In the genomic region with DNA sequence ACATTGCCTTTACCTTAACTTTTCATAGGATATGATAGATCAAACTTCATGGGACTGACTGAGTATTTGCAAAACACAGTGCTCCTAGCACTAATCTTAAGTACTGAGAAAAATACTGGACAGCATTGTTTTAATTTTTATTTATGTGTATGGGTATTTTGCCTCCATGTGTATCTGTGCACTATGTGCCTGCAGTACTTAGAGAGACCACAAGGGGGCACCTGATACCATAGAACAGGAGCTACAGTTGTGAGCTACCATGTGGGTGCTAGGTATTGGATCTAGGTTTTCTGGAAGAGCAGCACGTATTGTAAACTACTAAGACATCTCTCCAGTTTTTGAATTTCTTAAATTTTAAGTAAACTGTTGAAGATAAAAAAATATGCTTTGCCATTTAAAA, we compare ENCODE assay signal across 9 mouse cellular contexts.
A peak's percentile ranks its signal among the peaks of the same experiment; 100 is the strongest.
DNase-seq lines count a peak whose midpoint lies in the region; ATAC-seq and TF ChIP-seq lines count a peak whose summit lies in the region.
"Had no signal": no experiment of that assay in that cellular context is flagged by ENCODE, and none has a peak within 500 bp of the region (broad histone marks: within the 10 kb centered on the region; RNA-seq: fewer than 3 reads in every experiment).

No protein-coding gene starts in this region.

- H3K36me3 ChIP-seq in liver, postnatal 0 days (replicated peaks; ENCODE audit: insufficient read depth, low read length), result no peaks in the 10 kb centered on the region

- peak; percentile 10 to 28 for DNase-seq in cerebellum, postnatal 25 days
- DNase-seq in cerebellum, adult 11-12 months, result no peak
- peak; percentile 3 for DNase-seq in left cerebral cortex, postnatal 4 days
- no peak for DNase-seq in left cerebral cortex, adult 18-20 months (ENCODE audit: low spot score in 2 of 2)
- peak; percentile 2 to 16 for DNase-seq in adrenal gland, postnatal 36 days
- peak; percentile 19 for DNase-seq in liver, postnatal 0 days
- DNase-seq in thymus, postnatal 25 days, result peak; percentile 5
- no peak for DNase-seq in gastrocnemius, adult 8-10 months (ENCODE audit: low spot score in 2 of 2)

- H3K27me3 ChIP-seq in liver, postnatal 0 days (ENCODE audit: insufficient read depth, low read length), result no peaks in the 10 kb centered on the region

- H3K27ac ChIP-seq in liver, postnatal 0 days (ENCODE audit: low read depth), result no peak overlapping the region
- H3K27ac ChIP-seq: macrophage had no signal

- no peak for ATAC-seq in liver, postnatal 0 days

- H3K4me3 ChIP-seq in liver, postnatal 0 days (ENCODE audit: low read depth, low read length), result no peak overlapping the region

- no peak for TF ChIP-seq EP300 in liver, postnatal 0 days (IDR thresholded peaks at IDR 0.05; ENCODE audit: low read depth)

- H3K4me1 ChIP-seq in liver, postnatal 0 days (ENCODE audit: insufficient read depth), result no peaks in the 10 kb centered on the region

- 78% methylated on average over 1 of the region's 1 CpGs for WGBS in liver, postnatal 0 days (ENCODE audit: insufficient replicate concordance)

- intact Hi-C loops in left cerebral cortex, postnatal 4 days (cut with DNase I), result no loop called here

- no peak overlapping the region for H3K4me2 ChIP-seq in liver, postnatal 0 days (ENCODE audit: low read depth, low read length)

- no peaks in the 10 kb centered on the region for H3K9me3 ChIP-seq in liver, postnatal 0 days (ENCODE audit: low read length)

- TF ChIP-seq CTCF in liver, postnatal 0 days (IDR thresholded peaks at IDR 0.05; ENCODE audit: low read depth), result peak; percentile 71

- H3K9ac ChIP-seq in liver, postnatal 0 days (replicated peaks), result no peak overlapping the region

Comparison
In these comparisons a context has a peak if more than half of its experiments do, and no peak if none do; other contexts are left out.
1. DNase-seq: peak in cerebellum, postnatal 25 days (2 of 2), left cerebral cortex, postnatal 4 days (single experiment), adrenal gland, postnatal 36 days (2 of 2), liver, postnatal 0 days (single experiment) and thymus, postnatal 25 days (single experiment); none in cerebellum, adult 11-12 months (single experiment), left cerebral cortex, adult 18-20 months (0 of 2) and gastrocnemius, adult 8-10 months (0 of 2).